Mouse (Mus musculus): ENCODE measurements around the gene Lrp2.
A peak's percentile ranks its signal among the peaks of the same experiment; 100 is the strongest.

The Lrp2 gene

GRCm38 (mm10) chr2:69585886-69586398 lies at the start of gene Lrp2:
Gene Lrp2 (minus strand): TSS chr2:69586065.
- DNase-seq (ENCODE audit: low spot score), result no peak

DNA sequence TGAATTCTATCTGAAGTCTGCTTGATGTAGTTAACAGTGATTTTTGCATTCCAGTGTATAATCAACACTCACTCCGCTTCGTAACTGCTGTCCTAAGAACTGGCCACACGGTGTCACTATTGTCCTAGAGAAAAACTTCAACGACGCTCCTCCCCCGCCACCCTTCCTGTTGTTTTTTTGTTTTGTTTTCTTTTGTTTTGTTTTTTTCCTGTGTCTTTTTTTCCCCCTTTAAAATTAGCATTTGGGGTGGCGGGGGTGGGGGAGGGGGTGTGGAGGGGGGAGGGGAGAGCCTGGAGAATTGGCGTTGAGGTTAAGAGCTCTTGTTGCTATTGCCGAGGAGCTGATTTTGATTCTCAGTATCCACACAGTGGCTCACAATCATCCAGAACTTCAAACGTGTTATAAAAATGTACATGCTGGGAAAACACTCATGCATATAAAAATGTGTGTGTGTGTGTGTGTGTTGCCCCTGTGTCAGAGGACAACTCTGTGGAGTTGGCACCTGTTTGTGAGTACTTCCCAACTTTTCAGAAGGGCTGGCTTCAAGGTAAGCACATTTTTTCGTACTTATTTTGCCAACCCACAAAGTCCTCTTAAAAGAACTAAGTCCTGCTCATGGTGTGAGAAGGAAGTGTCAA lies 49.3 kb upstream of the Lrp2 start:
- peak; percentile 9 for DNase-seq (ENCODE audit: low spot score)

DNA sequence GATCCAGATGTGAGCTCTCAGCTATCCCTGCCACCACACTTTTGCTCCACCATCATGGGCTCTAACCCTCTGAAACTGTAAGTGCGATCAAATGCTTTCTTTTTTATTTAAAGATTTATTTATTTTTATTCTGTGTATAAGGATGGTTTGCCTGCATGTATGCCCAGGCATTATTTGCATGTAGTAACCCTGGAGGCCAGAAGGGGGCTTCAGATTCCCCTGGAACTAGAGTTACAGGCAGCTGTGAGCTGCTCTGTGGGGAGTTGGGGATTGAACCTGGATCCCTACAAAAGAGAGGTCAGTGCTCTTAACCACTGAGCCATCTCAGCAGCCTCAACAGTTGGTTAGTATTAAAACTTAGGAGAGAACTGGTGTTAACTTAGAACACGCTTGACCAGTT lies 45.6 kb upstream of the Lrp2 start:
- DNase-seq (ENCODE audit: low spot score), result no peak

GRCm38 (mm10) chr2:69630792-69631191 lies 44.9 kb upstream of the Lrp2 start:
- DNase-seq (ENCODE audit: low spot score), result no peak

DNA sequence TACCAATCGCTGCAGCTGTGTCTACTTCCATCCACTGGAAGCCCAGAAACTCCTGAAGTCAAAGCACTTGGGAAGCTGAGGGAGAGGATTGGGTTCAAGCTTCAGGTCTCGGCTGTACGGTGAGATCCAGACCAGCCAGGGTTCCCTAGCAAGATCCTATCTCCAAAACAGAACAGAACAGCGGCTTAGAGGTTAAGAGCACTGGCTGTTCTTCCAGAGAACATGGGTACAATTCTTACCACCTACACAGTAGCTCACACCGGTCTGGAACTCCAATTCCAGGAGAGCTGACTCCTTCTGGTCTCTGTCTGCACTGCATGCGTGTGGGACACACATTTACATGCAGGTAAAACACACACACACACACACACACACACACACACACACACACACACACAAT lies 44.0 kb upstream of the Lrp2 start:
- DNase-seq (ENCODE audit: low spot score), result no peak

DNA sequence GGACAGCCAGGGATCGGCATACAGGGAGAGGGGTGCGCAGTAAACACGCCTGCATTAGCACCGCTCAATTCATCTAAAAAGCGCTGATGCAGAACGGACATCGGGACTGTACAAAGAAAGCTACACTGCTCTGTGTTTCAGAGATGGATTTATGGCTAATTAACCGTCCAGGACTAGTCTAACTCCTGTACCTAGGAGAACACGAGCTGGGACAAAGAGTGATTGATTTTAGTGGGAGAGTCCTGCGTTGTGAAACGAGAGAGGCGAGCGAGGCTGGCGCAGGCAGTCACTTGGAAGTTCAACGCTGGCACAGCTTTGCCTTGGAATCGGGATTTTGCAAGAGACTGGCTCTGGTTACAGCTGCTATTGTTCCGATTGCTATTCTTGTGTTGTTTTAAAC lies 43.4 kb upstream of the Lrp2 start:
- DNase-seq (ENCODE audit: low spot score), result no peak

DNA sequence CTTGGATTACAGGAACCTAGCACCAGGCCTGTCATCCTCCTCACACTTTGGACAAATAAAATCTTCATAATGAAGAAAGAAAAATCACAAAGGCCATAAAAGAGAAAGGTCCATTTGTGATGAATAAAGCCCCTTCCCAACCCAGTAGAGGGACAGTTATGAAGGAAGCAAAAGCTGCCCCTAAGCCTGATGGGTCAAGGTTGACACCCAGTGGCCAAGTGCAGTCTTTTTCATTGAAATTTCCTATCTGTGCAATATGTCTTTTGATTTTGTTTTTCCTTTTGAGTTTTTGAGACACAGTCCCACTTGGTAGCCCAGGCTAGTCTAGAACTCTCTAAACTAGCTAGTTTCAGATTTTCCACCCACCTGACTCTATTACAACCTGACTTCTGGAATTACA lies 33.4 kb upstream of the Lrp2 start:
- no peak for DNase-seq (ENCODE audit: low spot score)

DNA sequence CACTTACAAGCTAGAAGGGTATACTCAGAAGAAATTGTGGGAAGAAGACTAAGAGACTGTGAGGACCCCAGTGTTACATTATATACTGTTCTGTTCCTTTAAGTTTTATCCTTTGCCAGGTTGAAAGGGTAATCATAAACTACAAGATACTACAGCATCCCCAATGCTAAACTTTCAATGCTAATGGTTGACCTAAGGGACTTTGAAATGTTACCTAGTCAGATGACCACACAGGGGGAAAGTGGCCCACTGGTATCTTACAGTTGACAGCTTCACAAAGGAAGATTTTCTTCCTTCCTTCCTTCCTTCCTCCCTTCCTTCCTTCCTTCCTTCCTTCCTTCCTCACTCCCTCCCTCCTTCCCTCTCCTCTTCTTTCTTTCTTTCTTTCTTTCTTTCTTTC lies 32.5 kb upstream of the Lrp2 start:
- no peak for DNase-seq (ENCODE audit: low spot score)

- DNase-seq (ENCODE audit: low spot score), result no peak
Observed at GRCm38 (mm10) chr2:69613237-69613636, 27.4 kb upstream of the Lrp2 start.

DNA sequence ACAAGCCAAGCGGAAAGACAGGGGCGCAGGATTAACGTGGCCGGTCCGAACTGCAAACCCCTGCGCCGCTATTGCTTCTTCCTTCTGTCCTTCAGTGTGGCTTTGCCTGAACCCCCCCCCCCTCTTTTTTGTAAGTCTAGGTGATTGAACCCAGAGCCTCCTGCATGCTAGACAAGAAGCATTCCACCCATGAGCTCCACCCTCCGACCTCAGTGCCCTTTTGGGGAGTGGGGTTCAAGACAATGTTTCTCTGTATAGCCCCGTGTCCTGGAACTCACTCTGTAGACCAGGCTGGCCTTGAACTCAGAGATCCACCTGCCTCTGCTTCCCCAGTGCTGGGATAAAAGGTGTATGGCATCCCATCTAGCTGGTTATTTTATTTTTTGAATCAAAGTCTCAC lies 26.9 kb upstream of the Lrp2 start:
- DNase-seq (ENCODE audit: low spot score), result no peak

GRCm38 (mm10) chr2:69612237-69612636 lies 26.4 kb upstream of the Lrp2 start:
- no peak for DNase-seq (ENCODE audit: low spot score)

- DNase-seq (ENCODE audit: low spot score), result no peak
Observed at GRCm38 (mm10) chr2:69606621-69607020, 20.8 kb upstream of the Lrp2 start.

- DNase-seq (ENCODE audit: low spot score), result no peak
Observed at GRCm38 (mm10) chr2:69603726-69604393, 18.0 kb upstream of the Lrp2 start.

- no peak for DNase-seq (ENCODE audit: low spot score)
Observed at GRCm38 (mm10) chr2:69593168-69593567, 7.3 kb upstream of the Lrp2 start.

DNA sequence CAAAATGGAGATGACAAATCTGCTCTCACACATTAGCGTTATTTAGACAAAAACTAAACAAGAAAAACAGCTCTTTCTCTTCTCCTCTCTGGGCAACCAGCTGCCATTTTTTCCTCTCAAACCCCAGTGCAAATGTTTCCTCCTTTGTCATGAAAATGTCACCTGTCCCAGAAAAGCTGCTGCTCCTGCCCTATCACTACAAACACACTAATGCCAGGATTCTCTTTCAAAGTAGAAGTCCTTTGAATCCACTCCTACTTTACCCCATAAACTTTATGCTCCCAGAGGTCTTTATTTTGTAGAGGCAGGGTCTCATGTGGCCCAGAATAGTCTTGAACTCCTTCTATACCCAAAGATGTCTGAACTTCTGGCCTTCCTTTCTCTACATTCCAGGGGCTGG lies 6.7 kb upstream of the Lrp2 start:
- no peak for DNase-seq (ENCODE audit: low spot score)

DNA sequence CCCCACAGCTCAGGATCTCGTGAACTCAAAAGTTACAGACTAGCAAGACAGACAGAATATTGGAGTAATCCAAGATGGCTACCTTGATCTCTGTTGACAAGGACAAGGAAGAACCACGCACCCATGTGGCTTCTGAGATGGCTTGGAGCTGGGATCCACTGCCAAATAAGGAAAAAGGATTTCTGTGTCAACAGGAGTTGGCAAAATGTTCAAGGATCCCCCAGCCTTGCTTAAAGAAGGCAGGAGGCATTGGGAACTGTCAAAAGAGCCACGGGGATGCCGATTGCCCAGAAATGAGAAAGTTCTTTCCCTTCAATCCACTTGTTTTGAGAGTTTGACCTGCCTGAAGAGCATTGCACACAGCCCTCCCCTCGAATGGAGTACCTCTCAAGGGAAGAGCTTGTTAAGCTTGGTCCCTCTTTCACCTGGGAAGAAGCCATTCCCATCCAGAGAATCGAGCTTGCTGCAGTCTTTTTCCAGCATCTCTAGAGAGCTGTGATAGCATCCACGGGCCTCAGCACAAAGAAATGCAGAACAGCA lies 6.2 kb upstream of the Lrp2 start:
- no peak for DNase-seq (ENCODE audit: low spot score)

- DNase-seq (ENCODE audit: low spot score), result no peak
Observed at GRCm38 (mm10) chr2:69590548-69590947, 4.7 kb upstream of the Lrp2 start.

DNA sequence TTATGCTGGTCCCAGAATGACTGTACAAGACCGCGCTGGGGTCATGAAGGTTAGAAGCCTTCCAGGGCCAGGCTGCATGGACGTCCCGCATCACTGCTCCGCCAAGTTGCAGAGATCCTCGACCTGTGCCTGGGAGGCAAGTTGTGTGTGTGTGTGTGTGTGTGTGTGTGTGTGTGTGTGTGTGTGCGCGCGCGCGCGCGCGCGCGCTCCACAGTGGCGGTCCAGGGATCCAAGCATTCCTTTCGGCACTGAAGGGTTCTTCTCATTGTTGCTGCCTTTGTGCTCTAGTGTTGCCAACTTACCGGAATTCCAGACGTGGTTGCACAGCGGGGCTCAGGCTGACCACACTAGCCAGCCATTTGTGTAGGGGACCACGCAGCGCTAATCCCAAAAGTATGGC lies 2.0 kb upstream of the Lrp2 start:
- no peak for DNase-seq (ENCODE audit: low spot score)

DNA sequence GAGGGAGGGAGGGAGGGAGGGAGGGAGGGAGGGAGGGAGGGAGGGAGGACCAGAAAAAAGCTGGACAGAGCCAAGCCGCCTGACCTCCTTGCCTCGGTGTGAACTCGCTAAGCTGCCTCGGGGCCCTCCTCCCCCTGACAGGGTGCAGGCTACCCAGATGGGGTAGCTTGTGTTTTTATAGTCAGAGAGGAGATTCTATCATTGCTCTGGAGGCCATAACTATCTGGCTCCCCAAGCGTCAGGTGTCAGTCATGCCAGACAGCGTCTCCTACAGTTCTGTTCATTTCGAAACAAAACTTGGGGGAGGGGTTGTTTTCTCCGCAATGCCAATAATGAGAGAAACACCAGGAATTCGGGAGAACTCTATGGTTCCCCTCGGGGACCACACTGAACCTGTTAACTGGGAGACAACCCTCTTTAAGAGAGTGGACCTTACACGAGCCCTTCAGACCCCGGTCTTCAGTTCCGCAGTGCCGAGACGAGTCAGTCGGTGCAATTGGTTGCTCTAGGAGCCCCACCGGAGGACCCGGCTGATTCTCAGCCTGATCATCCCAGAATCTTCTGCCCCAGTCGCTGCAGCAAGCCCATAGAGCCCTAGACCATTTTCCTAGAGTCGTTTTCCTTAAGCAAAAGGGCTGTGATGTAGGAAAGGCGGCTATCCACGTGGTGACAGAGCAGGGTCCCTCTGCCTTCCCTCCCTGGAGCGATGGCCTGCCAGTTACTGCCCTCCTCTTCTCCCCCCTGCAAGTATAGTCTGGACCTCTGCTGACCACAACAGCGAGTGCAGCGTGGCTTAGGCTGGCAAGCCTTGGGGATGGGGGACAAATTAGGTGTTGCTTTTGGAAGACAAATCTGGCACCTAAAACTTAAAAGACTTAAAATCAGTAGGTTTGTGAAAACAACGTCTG lies 1.2 kb upstream of the Lrp2 start:
- no peak for DNase-seq (ENCODE audit: low spot score)

- DNase-seq (ENCODE audit: low spot score), result no peak
Observed at GRCm38 (mm10) chr2:69585191-69585885, 527 bp downstream of the Lrp2 start.

DNA sequence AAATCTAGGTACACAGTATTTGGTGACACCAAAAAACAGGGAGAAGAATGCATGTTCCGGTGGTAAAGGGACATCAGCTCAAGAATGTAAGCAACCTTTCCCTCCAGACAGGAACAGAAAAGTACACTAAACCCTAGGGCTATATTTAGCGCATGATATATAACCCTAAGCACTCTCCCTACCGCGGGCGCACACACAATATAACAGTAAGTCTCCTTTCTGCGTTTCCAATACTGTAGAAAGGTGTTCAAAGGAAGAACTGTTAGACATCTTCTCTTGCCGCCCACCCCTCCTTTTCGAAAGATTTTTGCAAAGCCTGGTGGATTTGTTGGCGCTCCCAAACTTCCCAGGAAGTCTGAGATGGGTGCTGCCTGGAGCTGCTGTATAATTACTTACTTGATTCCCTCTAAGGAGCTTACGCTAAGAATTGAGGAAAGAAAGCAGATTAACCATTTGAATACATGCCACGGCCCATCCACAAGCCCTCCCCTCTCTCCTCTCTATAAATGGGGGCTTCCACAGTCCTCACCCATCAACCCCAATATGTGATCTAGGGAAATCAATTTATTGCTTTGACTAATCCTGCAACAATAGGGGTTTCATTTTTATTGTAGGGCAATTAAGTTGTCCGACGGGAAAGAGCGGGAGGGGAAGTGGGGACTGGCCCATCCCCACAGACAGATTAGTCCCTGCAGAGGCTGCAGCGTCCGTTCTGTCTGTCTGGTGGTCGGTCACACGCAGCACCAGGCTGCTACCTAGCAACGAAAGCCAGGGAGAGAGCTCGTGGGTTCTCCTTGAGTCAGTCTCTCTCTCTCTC lies 1.5 kb downstream of the Lrp2 start:
- DNase-seq (ENCODE audit: low spot score), result no peak
